Mouse (Mus musculus): ENCODE results near the gene Vasn.
"Not testable (repeated sequence)": the region's sequence is repeated elsewhere in the genome, so short reads cannot be mapped to it uniquely, and the experiment has no call there.

DNA sequence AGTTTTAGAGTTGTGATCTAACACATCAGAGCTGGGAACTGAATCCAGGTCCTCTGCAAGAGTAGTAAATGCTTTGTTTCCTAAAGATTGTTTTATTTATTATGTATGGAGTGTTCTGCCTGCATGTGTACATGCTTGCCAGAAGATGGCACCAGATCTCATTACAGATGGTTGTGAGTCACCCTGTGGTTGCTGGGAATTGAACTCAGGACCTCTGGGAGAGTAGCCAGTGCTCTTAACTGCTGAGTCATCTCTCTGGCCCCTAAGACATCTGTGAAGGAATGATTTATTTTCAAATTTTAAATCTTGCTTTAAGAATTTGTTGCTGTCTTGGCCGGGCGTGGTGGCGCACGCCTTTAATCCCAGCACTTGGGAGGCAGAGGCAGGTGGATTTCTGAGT lies 49.6 kb downstream of the Vasn start:
- not testable (repeated sequence) for TF ChIP-seq CHD2 (IDR thresholded peaks at IDR 0.05; ENCODE audit: low read depth, low read length)
- peak; percentile 57; the same call in 1 of the 2 replicates for TF ChIP-seq MAFK (IDR thresholded peaks at IDR 0.05; ENCODE audit: insufficient read depth, low read depth, low read length)

Measured in ES-E14 (cell line).